Mouse (Mus musculus): Measurements from ENCODE around the gene Olfr1170.

GRCm38 (mm10) chr2:88181580-88181979 lies 46.6 kb downstream of the Olfr1170 start, which contains the start of gene Olfr1168:
- no peak for TF ChIP-seq CTCF (IDR thresholded peaks at IDR 0.05; ENCODE audit: low read depth, low read length)
- no peak for TF ChIP-seq POLR2A (IDR thresholded peaks at IDR 0.05; ENCODE audit: insufficient read depth, low read length)

Measured in ES-Bruce4 (cell line).